Mouse (Mus musculus) gastrocnemius, adult 18-20 months (tissue): ENCODE results near the gene Tmem41b. TPM values are rescaled to one million over a fixed set of nuclear protein-coding genes. Genes with fewer than 3 reads are reported as not detected.
A peak's percentile ranks its signal among the peaks of the same experiment; 100 is the strongest.
"Not testable (repeated sequence)": the region's sequence is repeated elsewhere in the genome, so short reads cannot be mapped to it uniquely, and the experiment has no call there.

Experiments used
- DNase-seq: peaks from one replicate; pipeline ENCODE4 v3.0.0; 2021; ENCODE audit warnings: low spot score
- total RNA-seq, 2 experiments: library from RNA; stranded (reverse); gene quantifications; 2 replicates each; pipeline ENCODE4 v1.2.3; 2021

The Tmem41b gene
- total RNA-seq, 2 experiments from 2014 or later, result 23.3 to 26.9 TPM

GRCm38 (mm10) chr7:109977131-109977530 is 9.6 kb downstream of the Tmem41b start:
- not testable (repeated sequence) for DNase-seq

GRCm38 (mm10) chr7:109975966-109976715 is 10.6 kb downstream of the Tmem41b start:
- peak; percentile 13 for DNase-seq

GRCm38 (mm10) chr7:109969542-109969941 is 17.2 kb downstream of the Tmem41b start:
- DNase-seq, result no peak

- DNase-seq, result no peak
Measured at GRCm38 (mm10) chr7:109968924-109969450, 17.7 kb downstream of the Tmem41b start.

GRCm38 (mm10) chr7:109967805-109968579 is 18.7 kb downstream of the Tmem41b start:
- no peak for DNase-seq

GRCm38 (mm10) chr7:109965658-109966057 is 21.1 kb downstream of the Tmem41b start:
- no peak for DNase-seq

- DNase-seq, result no peak
Measured at GRCm38 (mm10) chr7:109963707-109964106, 23.0 kb downstream of the Tmem41b start.

GRCm38 (mm10) chr7:109962596-109962995 is 24.1 kb downstream of the Tmem41b start:
- DNase-seq, result peak; percentile 63

- DNase-seq, result no peak
Measured at GRCm38 (mm10) chr7:109961570-109961969, 25.2 kb downstream of the Tmem41b start.

GRCm38 (mm10) chr7:109960613-109961154 is 26.0 kb downstream of the Tmem41b start:
- no peak for DNase-seq

GRCm38 (mm10) chr7:109959716-109960612 is 26.8 kb downstream of the Tmem41b start, which contains the start of gene Dennd5a:
TSS of gene Dennd5a (minus strand) at chr7:109960470.
- peak; percentile 66 for DNase-seq

GRCm38 (mm10) chr7:109958843-109959715 is 27.6 kb downstream of the Tmem41b start:
- DNase-seq, result no peak

- no peak for DNase-seq
Measured at GRCm38 (mm10) chr7:109957996-109958789, 28.5 kb downstream of the Tmem41b start.

GRCm38 (mm10) chr7:109954622-109955401 is 31.9 kb downstream of the Tmem41b start:
- DNase-seq, result no peak

- no peak for DNase-seq
Measured at GRCm38 (mm10) chr7:109951297-109951696, 35.4 kb downstream of the Tmem41b start.

GRCm38 (mm10) chr7:109944421-109945034 is 42.2 kb downstream of the Tmem41b start:
- DNase-seq, result no peak

GRCm38 (mm10) chr7:109929628-109930027 is 57.1 kb downstream of the Tmem41b start:
- no peak for DNase-seq

GRCm38 (mm10) chr7:109928365-109928764 is 58.4 kb downstream of the Tmem41b start:
- DNase-seq, result no peak
